Mouse (Mus musculus) heart, postnatal 0 days (tissue): Measurements from ENCODE around the gene Olfr978. TPM values are rescaled to one million over a fixed set of nuclear protein-coding genes. Genes with fewer than 3 reads are reported as not detected.

ENCODE experiments used
- ATAC-seq: fragments of 200-750 bp; cut with Nextera tagmentation; 2 replicates; pipeline ENCODE4 v1.8.0; 2017; ENCODE audit warnings: low read depth, moderate number of reproducible peaks, moderate library complexity; ENCODE audit not compliant: insufficient read depth
- DNase-seq: peaks from one replicate; pipeline ENCODE4 v3.0.0-alpha.2; 2016; ENCODE audit warnings: low spot score
- H3K27ac ChIP-seq: fragments of 300-500 bp; sonication (generic); 2 replicates; pipeline ENCODE4 v1.5.1; 2014; ENCODE audit warnings: low read depth, mild to moderate bottlenecking
- H3K27me3 ChIP-seq: fragments of 300-500 bp; sonication (generic); 2 replicates; pipeline ENCODE4 v1.6.1; 2014; ENCODE audit warnings: low read length, mixed read lengths; ENCODE audit not compliant: control insufficient read depth, insufficient read depth
- H3K36me3 ChIP-seq: fragments of 300-500 bp; sonication (generic); replicated peaks from 2 replicates; pipeline ENCODE4 v1.6.1; 2014; ENCODE audit warnings: low read length, mixed read lengths; ENCODE audit not compliant: control insufficient read depth, insufficient read depth
- H3K4me1 ChIP-seq: fragments of 300-500 bp; sonication (generic); 2 replicates; pipeline ENCODE4 v1.6.1; 2014; ENCODE audit warnings: antibody characterized with exemption; ENCODE audit not compliant: control insufficient read depth, insufficient read depth
- H3K4me2 ChIP-seq: fragments of 300-500 bp; sonication (generic); 2 replicates; pipeline ENCODE4 v1.6.1; 2014; ENCODE audit warnings: low read depth, mild to moderate bottlenecking, low read length, moderate library complexity
- H3K4me3 ChIP-seq: fragments of 300-500 bp; sonication (generic); 2 replicates; pipeline ENCODE4 v1.5.1; 2014; ENCODE audit warnings: low read depth, low read length
- H3K9ac ChIP-seq: fragments of 300-500 bp; sonication (generic); replicated peaks from 2 replicates; pipeline ENCODE4 v1.6.1; 2014; ENCODE audit warnings: low read depth, low read length, mixed read lengths
- H3K9me3 ChIP-seq: fragments of 300-500 bp; sonication (generic); replicated peaks from 2 replicates; pipeline ENCODE4 v1.6.1; 2016; ENCODE audit warnings: low read length; ENCODE audit not compliant: control insufficient read depth
- CTCF ChIP-seq: IDR thresholded peaks from 2 replicates; pipeline ENCODE4 v1.5.1; 2016; ENCODE audit warnings: antibody characterized with exemption, control low read depth, low read depth
- EP300 ChIP-seq: IDR thresholded peaks from 2 replicates; pipeline ENCODE4 v1.6.1; 2016; ENCODE audit warnings: antibody characterized with exemption, low read depth
- WGBS: fragments of 180-500 bp; shearing (Covaris S2); extraction: QIAGEN DNeasy Blood & Tissue Kit; methylation state at CpG from one replicate; pipeline ENCODE4 v1.1.7; 2014; 5-methylcytosine and 5-hydroxymethylcytosine counted together
- polyA plus RNA-seq: library from polyadenylated mRNA; unstranded; fragments of >200 nt; fragmentation: Nextera tagmentation; extraction: Ambion mirVana; gene quantifications from 2 replicates; pipeline ENCODE4 v1.2.1, GENCODE M21; 2015
- total RNA-seq: library from RNA; depleted of rRNA; stranded (reverse); fragments of >200 nt; gene quantifications from 2 replicates; pipeline ENCODE4 v1.2.3, GENCODE M21; 2014; ENCODE audit warnings: low replicate concordance; rRNA removed

Olfr978 gene
- total and polyA plus RNA-seq, 2 experiments from 2014 or later = not detected

DNA sequence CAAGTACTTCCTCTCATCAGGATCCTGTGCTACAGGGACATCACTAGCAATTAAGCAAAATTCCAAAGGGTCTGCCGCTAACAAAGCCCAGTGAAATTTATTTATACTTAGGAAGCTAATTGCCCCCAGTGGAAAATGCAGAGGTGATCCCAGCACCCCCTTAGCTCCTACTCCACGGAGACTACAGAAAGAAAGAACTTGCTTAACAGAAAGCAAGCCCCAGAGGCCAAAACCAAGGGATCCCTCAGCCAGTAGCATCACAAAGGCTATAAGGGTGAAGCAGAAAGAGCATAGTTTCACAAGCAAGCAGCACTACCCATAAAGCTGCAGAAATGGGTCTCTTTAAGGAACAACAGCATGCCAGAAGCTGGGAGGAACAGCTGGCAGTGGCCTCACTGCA is 29.3 kb downstream of the Olfr978 start, which contains the start of gene Olfr981:
Olfr981 (plus strand) TSS at position 301 of the 400 bp plus-strand sequence.
- no peak for ATAC-seq
- H3K36me3 ChIP-seq = no peaks in the 10 kb centered on the region
- H3K4me2 ChIP-seq = no peak within 1 kb of the TSS
- TF ChIP-seq CTCF = no peak
- TF ChIP-seq EP300 = no peak
- DNase-seq = no peak
- H3K27me3 ChIP-seq = no peaks in the 10 kb centered on the region
- no peaks in the 10 kb centered on the region for H3K4me1 ChIP-seq
- H3K27ac ChIP-seq = no peak within 1 kb of the TSS
- no peaks in the 10 kb centered on the region for H3K9me3 ChIP-seq
- no peak within 1 kb of the TSS for H3K9ac ChIP-seq
- no peak within 1 kb of the TSS for H3K4me3 ChIP-seq
- 57% methylated on average over 2 of the region's 2 CpGs for WGBS

Other genes with a start within 250 kb of the Olfr978 start
- gene Olfr967, start 245.9 kb upstream of the Olfr978 start, total RNA-seq = not detected in 2 replicates
- gene Olfr967, start 245.9 kb upstream of the Olfr978 start, polyA plus RNA-seq = not detected in 2 replicates
- not detected in 2 replicates for gene Olfr968, start 208.9 kb upstream of the Olfr978 start, total RNA-seq
- gene Olfr968, start 208.9 kb upstream of the Olfr978 start, polyA plus RNA-seq = not detected in 2 replicates
- not detected in 2 replicates for gene Olfr969, start 201.2 kb upstream of the Olfr978 start, total RNA-seq
- gene Olfr969, start 201.2 kb upstream of the Olfr978 start, polyA plus RNA-seq = not detected in 2 replicates
- gene Olfr970, start 183.3 kb upstream of the Olfr978 start, total RNA-seq = not detected in 2 replicates
- gene Olfr970, start 183.3 kb upstream of the Olfr978 start, polyA plus RNA-seq = not detected in 2 replicates
- gene Olfr971, start 155.2 kb upstream of the Olfr978 start, total RNA-seq = not detected in 2 replicates
- not detected in 2 replicates for gene Olfr971, start 155.2 kb upstream of the Olfr978 start, polyA plus RNA-seq
- gene Olfr972, start 125.7 kb upstream of the Olfr978 start, total RNA-seq = not detected in 2 replicates
- not detected in 2 replicates for gene Olfr972, start 125.7 kb upstream of the Olfr978 start, polyA plus RNA-seq
- not detected in 2 replicates for gene Olfr229, start 84.8 kb upstream of the Olfr978 start, total RNA-seq
- gene Olfr229, start 84.8 kb upstream of the Olfr978 start, polyA plus RNA-seq = not detected in 2 replicates
- gene Olfr974, start 54.6 kb upstream of the Olfr978 start, total RNA-seq = not detected in 2 replicates
- gene Olfr974, start 54.6 kb upstream of the Olfr978 start, polyA plus RNA-seq = not detected in 2 replicates
- not detected in 2 replicates for gene Olfr975, start 40.1 kb upstream of the Olfr978 start, total RNA-seq
- gene Olfr975, start 40.1 kb upstream of the Olfr978 start, polyA plus RNA-seq = not detected in 2 replicates
- gene Olfr976, start 31.0 kb upstream of the Olfr978 start, total RNA-seq = not detected in 2 replicates
- not detected in 2 replicates for gene Olfr976, start 31.0 kb upstream of the Olfr978 start, polyA plus RNA-seq
- gene Olfr979, start 11.4 kb downstream of the Olfr978 start, total RNA-seq = not detected in 2 replicates
- gene Olfr979, start 11.4 kb downstream of the Olfr978 start, polyA plus RNA-seq = not detected in 2 replicates
- gene Olfr980, start 17.5 kb downstream of the Olfr978 start, total RNA-seq = not detected in 2 replicates
- not detected in 2 replicates for gene Olfr980, start 17.5 kb downstream of the Olfr978 start, polyA plus RNA-seq
- gene Olfr981, start 29.4 kb downstream of the Olfr978 start, total RNA-seq = not detected in 2 replicates
- not detected in 2 replicates for gene Olfr981, start 29.4 kb downstream of the Olfr978 start, polyA plus RNA-seq
- not detected in 2 replicates for gene Olfr982, start 81.7 kb downstream of the Olfr978 start, total RNA-seq
- gene Olfr982, start 81.7 kb downstream of the Olfr978 start, polyA plus RNA-seq = not detected in 2 replicates
- gene Olfr983, start 101.5 kb downstream of the Olfr978 start, total RNA-seq = not detected in 2 replicates
- not detected in 2 replicates for gene Olfr983, start 101.5 kb downstream of the Olfr978 start, polyA plus RNA-seq
- gene Olfr984, start 122.1 kb downstream of the Olfr978 start, total RNA-seq = not detected in 2 replicates
- not detected in 2 replicates for gene Olfr984, start 122.1 kb downstream of the Olfr978 start, polyA plus RNA-seq
- not detected in 2 replicates for gene Olfr985, start 138.1 kb downstream of the Olfr978 start, total RNA-seq
- not detected in 2 replicates for gene Olfr985, start 138.1 kb downstream of the Olfr978 start, polyA plus RNA-seq
- not detected in 2 replicates for gene Tmem225, start 156.0 kb downstream of the Olfr978 start, total RNA-seq
- gene Tmem225, start 156.0 kb downstream of the Olfr978 start, polyA plus RNA-seq = not detected in 2 replicates
- gene Olfr986, start 188.8 kb downstream of the Olfr978 start, total RNA-seq = not detected in 2 replicates
- gene Olfr986, start 188.8 kb downstream of the Olfr978 start, polyA plus RNA-seq = not detected in 2 replicates
- 1.5 TPM in 2 replicates for gene Zfp202, start 200.2 kb downstream of the Olfr978 start, total RNA-seq
- gene Zfp202, start 200.2 kb downstream of the Olfr978 start, polyA plus RNA-seq = 2.1 and 2.4 TPM in 2 replicates